Mouse (Mus musculus): Measurements from ENCODE around the gene Itpr3. TPM values are rescaled to one million over a fixed set of nuclear protein-coding genes. Genes with fewer than 3 reads are reported as not detected.

Gene Itpr3
- polyA plus RNA-seq (2021; fragmentation: Nextera tagmentation) = 0.23 and 0.25 TPM in 2 replicates
- long read RNA-seq, experiment 1, partial matches to known transcripts = 1 of 1 reads
- long read RNA-seq, experiment 1, other reads (novel, unspliced or antisense) = 0 of 1 reads
- long read RNA-seq, experiment 2, partial matches to known transcripts = 6 of 6 reads
- long read RNA-seq, experiment 2, other reads (novel, unspliced or antisense) = 0 of 6 reads

GRCm38 (mm10) chr17:27056812-27057516 lies at the start of gene Itpr3:
TSS of gene Itpr3 (plus strand) at chr17:27057304.

GRCm38 (mm10) chr17:27028909-27029308 lies 28.2 kb upstream of the Itpr3 start, which contains the start of gene Bak1:
TSS of gene Bak1 (minus strand) at chr17:27029009.

GRCm38 (mm10) chr17:27133551-27134141 lies 76.5 kb downstream of the Itpr3 start, which contains the start of gene Uqcc2:
TSS of gene Uqcc2 (minus strand) at chr17:27133916.

DNA sequence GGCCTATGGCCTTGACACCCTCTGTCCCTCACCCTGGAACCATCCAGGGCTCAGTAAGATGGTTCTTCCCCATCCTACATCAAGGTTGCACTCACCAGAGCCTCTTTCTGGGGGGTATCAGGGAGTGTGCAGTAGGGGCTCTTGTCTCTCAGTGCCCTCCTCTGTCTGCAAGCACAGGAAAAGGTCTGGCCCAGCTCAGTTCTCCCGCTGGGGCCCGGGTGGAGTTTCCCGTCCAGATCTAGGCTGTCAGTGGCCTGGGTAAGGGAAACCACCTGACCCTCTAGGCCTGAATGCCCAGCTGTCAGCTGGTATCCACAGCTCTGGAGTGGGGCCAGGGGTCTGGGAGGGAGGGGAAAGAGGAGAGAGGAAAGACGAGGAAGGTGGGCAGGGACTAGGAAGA lies 110.4 kb downstream of the Itpr3 start, which contains the start of gene Ip6k3:
Ip6k3 (minus strand) TSS at position 251 of the 400 bp plus-strand sequence.

Small RNA genes within 50 kb of the gene (microRNA-seq; reads per million reads assigned to microRNA genes)
- gene Mir7677 = 0.64 reads per million

Other genes with a start within 250 kb of the Itpr3 start
- gene Nkx2-5, start 212.3 kb upstream of the Itpr3 start, polyA plus RNA-seq (2021; fragmentation: Nextera tagmentation) = not detected in 2 replicates
- 0.25 and 0.28 TPM in 2 replicates for gene Kifc5b, start 140.2 kb upstream of the Itpr3 start, polyA plus RNA-seq (2021; fragmentation: Nextera tagmentation)
- gene Phf1, start 124.3 kb upstream of the Itpr3 start, polyA plus RNA-seq (2021; fragmentation: Nextera tagmentation) = 9.8 and 13.9 TPM in 2 replicates
- gene Cuta, start 117.7 kb upstream of the Itpr3 start, polyA plus RNA-seq (2021; fragmentation: Nextera tagmentation) = 189 and 190 TPM in 2 replicates
- gene Syngap1, start 116.1 kb upstream of the Itpr3 start, polyA plus RNA-seq (2021; fragmentation: Nextera tagmentation) = 8.3 and 18.8 TPM in 2 replicates
- 6.4 and 6.7 TPM in 2 replicates for gene Zbtb9, start 84.1 kb upstream of the Itpr3 start, polyA plus RNA-seq (2021; fragmentation: Nextera tagmentation)
- gene Bak1, start 28.3 kb upstream of the Itpr3 start, polyA plus RNA-seq (2021; fragmentation: Nextera tagmentation) = 1.4 and 1.7 TPM in 2 replicates
- gene Uqcc2, start 76.6 kb downstream of the Itpr3 start, polyA plus RNA-seq (2021; fragmentation: Nextera tagmentation) = 559 and 565 TPM in 2 replicates
- gene Ip6k3, start 110.5 kb downstream of the Itpr3 start, polyA plus RNA-seq (2021; fragmentation: Nextera tagmentation) = 0.75 and 1.0 TPM in 2 replicates
- 2.2 and 2.4 TPM in 2 replicates for gene Lemd2, start 147.2 kb downstream of the Itpr3 start, polyA plus RNA-seq (2021; fragmentation: Nextera tagmentation)